Mouse (Mus musculus) spleen, embryonic (tissue): ENCODE measurements at regions not wholly inside any gene's neighbourhood (a gene's known extent, or its start where the extent isn't known, plus 50 kb on each side); places are given as distances from the start of the nearest gene placed in this dataset.

Source experiments
- CTCF ChIA-PET: fragments of 350-600 bp; sonication (Branson Sonifier 250); formaldehyde crosslinking; loops from one replicate; lab custom pipeline; 2022; lab: Charles Lee

DNA sequence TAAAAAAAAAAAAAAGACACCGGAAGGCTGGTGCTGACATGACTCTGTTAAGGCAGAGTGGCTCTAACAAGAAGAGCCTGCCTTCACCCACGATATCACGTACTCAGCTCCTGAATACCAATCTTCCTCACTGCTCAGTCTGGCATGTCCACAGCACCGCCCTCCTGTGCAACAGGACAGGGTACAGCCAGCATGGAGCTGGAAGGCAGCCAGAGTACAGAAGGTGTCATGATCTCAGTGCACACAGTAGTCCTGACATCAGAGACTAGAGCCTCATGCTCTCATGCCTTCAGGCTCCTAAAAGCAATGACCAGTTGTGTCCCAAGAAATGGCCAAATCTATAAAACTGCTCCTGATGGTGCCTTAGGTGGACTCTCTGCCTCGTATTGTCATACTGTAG lies 229.7 kb upstream of the Zdhhc25 start:
- CTCF ChIA-PET: no interaction called here

DNA sequence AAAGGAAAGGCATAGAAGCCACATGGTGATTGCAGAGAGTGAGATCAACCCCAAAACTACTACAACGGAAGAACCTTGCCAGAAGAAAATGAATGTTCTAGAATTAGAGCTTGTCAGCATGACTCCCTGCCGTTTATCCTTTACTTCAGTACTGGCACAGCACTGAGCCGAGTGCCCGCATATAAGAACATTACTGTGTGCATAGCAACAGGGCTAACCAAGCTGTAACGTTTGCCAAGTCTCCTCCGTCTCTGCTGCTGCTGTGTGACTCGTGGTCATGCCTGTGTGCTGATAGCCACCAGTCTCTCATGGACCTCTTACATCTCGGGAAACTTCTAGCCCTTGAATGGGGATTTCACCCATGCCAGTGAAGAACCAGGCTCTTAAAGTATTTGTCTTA lies 228.1 kb upstream of the Zdhhc25 start:
- CTCF ChIA-PET: no interaction called here

DNA sequence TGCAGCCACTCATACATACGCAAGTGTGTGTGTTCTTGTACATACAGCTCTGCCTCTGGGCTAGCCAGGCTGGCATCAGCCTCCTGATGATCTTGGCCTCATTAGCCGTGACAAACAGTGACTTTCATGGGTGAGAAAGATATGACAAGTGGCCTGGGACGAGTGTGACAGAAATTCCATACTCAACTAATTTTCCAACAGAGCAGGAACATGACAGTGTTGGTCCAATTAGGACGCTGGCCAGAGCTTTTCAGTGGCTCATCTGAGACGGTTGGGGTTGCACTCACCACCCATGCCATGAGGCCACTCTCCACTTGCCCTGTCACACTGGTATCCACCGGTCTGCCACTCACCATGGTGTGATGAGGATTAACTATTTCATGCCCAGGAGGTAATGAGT lies 226.2 kb upstream of the Zdhhc25 start:
- CTCF ChIA-PET: no interaction called here

DNA sequence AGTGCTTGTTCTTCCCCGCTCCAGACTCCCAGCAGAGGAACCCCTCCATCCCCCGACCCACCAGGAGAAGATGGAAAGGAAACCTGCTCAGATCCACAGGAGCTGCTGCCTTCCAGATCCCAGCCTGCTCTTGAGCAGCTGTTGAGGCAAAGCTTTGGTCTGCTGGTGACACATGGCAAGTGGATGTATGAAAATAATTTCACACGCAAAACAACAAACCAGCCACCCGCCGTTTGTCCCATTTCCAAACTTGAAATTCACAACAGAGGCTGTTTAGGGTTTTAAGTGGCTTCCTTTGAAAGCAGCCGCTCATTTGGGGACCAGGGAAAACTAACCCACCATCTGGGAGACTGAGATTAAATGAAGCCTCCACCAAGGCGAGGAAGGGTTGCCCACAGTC lies 220.8 kb upstream of the Zdhhc25 start:
- CTCF ChIA-PET: no interaction called here

DNA sequence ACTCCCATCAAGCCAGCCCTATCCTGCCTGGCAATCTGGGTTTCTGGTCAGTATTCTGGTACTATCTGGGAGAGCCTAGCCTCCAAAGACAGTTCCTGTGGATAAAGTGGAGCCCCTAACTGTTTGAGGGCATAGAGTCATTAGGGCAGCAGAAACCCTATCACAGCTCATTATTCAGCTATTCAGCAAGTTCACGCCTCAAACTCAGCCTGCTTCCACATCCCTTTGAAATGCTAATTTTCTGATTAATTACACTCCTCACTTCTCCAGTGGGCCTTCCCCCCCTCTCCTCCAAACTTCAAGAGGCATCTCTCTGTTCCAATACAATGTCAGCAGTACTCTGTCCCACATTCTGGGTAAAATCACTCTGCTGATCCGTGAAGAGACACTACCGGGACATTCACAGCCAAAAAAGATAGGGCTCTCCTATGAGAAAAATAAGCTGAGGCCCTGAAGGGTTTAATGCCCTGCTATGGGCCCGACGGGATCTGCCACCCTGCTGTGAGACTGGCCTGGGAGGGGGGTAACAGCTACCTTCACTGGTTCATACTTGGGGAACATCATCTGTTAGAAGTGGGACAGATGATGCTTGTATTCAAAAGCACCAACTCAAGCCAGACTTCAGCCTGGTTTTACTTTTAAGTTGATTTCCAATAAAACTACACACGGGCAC lies 220.0 kb upstream of the Zdhhc25 start:
- CTCF ChIA-PET: no interaction called here

DNA sequence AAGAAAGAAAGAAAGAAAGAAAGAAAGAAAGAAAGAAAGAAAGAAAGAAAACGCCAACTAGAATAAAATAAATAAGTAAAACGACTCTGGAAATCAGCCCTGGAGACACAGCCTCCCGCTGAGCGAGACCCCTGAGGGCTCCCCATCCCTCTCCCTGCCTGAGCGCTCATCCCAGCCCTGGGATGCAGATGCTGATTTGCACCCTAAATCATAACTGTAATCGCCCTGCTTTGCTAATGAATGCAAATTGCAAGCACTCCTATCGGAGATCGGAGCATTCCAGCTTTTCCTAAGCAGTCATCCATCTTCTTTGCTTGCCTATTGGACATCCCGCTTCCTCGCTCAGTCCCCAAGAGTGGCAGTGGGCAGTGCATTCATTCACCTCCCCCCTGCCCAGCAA lies 218.7 kb upstream of the Zdhhc25 start:
- CTCF ChIA-PET: no interaction called here

DNA sequence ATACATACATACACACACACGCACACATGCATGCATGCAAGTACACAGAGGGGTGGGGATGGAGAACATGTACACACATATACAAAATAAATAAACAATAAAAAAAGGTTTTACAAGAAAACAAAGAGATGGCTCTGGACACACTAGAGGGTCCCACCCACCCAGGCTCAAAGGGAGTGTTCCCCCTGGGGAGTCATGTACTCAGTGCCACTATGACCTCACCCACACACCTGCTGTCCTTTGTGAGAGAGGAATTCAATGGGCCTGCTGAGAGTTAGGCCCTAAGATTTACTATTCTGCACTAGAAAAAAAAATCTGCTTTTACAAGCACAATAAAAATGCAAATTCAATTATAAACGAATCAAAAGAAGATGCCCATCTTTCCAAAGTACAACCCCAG lies 214.2 kb upstream of the Zdhhc25 start:
- CTCF ChIA-PET: no interaction called here

DNA sequence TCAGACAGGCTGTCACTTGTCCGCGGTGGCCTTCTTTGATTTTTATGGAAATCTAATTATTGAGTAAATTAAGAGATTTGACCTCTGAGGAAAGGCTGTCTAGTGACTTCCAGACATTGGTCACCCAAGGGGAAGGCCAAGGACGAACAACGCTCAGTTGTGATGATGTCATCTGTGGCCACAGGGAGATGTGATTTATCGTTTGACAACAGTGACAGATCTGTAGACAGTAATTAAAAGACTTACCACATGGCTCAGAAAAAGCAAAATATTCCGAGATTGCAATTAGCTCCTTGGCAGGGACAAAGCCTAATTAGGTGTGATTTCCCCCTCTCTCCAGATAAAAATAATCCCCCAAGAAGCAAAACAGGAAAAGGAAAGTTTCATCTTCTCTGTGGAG lies 213.4 kb upstream of the Zdhhc25 start:
- CTCF ChIA-PET: no interaction called here

DNA sequence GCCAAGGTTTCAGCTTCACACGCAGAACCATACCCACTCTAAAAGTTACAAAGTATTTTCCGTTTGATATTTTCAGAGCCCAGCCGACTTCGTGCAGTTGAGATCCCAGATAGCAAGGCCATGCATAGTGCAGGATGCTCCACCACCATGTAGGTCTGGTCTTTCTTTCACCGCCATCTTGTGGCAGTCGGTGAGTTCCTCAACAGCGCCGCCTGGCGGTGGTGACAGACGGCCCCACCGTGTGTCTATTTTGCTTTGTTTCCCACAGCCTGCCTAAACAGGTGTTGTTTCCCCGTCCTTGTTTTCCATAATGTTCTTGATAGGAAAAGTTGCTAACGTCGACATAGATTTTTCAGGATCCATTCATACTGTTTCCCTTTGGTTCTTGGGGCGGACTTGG lies 208.3 kb upstream of the Zdhhc25 start:
- CTCF ChIA-PET: no interaction called here

DNA sequence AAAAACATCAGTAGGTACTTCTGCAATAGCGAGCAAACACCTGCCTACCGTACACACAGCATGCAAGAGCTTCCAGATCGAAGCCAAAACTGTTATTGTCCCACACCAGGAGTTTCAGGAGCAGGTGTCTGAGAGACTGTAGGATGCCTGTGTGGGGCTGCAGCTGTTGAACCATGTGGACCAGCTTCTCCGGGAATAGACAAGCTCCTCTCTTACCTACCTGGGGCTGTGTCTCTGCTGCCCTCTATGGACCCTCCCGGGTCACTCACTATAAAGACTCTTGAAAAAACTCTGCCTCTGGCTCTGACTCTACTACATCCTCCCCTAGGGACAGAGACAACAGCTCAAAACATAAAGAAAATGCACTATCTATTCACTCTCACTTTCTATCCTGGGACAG lies 201.0 kb upstream of the Zdhhc25 start:
- CTCF ChIA-PET: no interaction called here

DNA sequence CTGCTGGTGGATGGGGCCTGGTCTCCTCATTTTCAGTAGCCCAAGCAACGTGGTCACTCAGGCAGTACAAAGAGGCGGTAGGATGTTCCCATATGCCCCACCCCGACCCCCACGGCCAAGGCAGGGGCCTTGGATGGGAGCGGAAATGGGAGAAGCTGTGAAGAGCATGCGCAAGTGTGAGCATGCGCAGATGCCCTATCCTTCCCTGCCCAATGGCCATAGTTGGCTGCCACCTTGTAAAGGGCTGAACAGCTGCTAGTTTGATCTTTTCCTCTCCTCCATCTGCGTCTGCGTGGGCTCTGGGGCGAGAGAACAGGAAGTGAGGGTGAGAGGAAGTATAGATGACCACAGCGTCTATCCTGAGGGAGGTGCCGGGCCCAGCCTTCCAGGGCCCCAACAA lies 200.1 kb upstream of the Zdhhc25 start:
- CTCF ChIA-PET: no interaction called here

DNA sequence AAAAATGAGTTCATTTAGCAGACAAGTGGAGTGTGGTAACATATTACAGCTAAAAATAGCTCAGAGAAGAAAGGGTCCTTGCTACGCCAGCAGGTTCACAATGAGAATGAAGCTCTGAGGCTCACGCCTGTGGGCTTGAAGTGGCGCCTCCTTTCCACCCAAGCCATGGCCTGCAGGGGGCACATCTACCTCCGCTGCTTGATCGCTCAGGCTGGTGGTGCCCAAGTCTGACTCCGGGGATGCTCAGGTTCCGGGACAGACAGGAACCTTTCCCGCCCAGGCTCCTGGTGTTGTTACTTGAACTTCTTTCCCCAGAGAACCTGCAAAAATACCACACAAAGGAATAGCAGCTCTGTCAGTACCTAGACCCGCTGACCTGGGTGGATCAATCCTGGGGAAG lies 199.3 kb upstream of the Zdhhc25 start:
- CTCF ChIA-PET: no interaction called here

DNA sequence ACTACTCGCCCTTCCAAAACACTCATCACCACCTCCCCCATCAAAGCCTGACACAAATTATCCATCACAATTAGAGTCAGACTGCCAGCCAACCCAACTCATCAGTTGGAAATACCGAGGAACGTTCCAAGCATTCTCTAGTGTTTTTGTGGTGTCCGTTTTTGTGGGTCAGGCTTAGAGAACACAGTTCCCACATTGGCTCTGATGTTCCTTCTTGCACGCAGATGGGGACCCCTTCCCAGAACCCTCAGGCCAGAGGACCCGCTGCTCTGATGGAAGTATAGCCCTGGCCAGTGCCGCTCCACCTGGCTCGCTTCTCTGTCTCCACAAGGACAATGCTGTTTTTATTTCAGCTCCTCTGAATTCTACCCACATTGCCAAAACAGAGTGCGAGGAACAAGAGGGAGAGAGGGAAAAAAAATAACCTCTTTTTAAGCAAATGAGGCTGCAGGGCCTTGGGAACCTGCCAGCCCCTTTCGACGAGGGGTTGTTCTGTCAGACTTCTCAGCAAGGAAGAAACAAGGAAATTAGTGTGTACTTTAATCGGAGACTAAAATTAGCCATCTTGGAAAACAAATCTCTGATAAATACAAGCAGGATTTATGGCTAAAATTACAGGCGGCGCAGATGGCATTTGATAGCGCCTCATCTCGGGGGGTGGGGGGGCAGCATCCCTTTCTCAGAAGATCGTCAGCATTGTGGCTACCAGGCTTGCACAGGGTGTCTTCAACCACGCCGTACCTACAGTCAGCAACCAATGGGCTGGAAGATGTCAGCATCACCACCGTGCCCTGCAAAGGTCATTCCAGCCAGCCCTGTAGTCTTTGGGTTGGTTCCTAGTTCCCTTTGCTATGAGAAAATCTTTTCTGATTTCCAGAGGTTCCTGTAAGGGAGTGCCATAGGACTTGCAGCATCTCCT lies 191.4 kb upstream of the Zdhhc25 start:
- CTCF ChIA-PET: no interaction called here

DNA sequence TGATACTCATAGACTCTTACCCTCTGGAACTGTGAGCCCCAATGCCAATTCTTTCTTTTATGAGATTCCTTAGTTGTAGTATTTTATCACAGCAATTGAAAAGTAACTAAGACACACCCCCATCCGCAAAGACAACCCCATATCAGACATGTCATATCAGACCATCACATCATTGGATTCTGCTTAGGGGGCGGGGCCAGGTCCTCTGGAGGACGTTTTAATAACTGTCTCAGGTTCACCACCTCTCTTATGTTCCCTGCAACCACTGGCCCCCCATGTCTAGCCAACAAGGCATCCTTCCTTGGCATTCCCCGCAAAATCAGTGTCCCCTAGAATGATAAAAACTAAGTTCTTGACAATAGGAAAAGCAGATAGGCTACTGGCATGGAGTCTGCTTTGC lies 185.9 kb upstream of the Zdhhc25 start:
- CTCF ChIA-PET: no interaction called here

DNA sequence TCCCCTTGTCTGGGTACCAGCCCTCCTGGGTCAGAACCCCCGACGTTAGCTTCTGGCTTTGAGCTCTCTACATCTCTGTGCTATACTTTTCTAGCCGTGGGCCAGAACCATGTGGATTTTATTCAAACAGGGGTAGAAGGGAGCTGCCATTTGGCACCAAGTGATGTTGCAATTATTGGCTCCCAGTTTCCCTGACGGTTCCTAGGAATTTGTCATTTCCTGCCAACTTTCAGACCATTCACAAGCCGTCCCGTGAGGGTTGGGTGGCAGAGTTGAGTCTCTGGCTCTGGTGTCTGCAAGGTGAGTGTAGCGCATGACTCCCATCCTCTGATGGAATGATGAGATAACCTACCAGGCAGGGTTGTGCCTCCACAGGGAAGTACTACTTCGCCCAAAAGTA lies 181.2 kb upstream of the Zdhhc25 start:
- CTCF ChIA-PET: no interaction called here

DNA sequence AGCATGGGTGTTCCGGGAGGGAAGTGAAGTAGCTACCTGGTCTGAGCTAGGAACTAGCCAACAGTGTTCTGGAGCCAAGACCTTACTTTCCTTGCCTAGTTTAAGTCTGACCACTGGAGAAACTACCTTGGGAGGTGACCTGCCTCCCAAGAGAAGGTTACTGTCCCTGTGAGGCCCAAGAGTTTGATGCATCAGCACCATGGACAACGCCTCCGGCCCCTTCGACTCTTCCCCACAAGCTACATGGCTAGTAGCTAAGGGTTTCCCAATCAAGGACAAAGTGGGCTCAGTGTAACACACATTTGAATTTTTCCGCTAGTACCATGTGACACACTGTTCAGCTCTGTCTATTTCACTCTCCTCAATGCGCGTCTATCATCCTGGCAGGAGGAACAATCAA lies 171.7 kb upstream of the Zdhhc25 start:
- CTCF ChIA-PET: no interaction called here

DNA sequence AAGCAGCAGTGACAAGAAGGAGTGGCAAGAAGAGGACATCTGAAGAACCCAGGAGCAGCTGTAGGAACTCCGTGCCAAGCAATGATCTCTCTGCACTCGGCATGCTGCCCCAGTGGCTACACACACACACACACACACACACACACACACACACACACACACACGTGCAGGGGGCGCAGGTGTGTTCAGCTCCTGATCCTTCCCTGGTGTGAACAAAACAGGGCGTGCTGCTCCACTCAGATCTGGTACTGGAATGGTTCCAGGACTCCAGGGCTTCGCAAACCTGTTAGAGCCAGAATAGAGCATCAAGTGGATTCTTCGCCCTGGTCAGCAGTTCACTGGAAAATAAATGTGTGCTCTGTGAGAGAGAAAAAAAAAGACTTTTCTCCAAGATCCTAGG lies 169.2 kb upstream of the Zdhhc25 start:
- CTCF ChIA-PET: no interaction called here

DNA sequence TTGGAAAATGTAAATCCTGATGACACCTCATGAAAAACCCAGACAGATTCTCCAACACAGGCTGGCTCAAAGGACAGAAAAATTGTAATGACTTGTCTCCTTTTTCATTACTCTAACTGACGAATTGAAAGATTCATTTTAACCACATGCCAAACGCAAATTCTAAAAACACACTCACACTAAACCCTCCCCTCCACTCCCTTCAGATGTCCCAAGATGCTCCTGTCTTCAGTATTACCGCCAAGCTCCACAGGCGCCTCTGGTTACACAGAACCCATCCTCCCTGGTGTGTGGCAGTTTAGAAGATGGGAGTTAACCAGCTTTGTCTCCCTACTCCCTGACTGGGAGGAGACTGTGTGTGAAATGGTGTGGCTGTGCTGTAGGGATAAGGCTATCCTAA lies 151.8 kb upstream of the Zdhhc25 start:
- CTCF ChIA-PET: no interaction called here

DNA sequence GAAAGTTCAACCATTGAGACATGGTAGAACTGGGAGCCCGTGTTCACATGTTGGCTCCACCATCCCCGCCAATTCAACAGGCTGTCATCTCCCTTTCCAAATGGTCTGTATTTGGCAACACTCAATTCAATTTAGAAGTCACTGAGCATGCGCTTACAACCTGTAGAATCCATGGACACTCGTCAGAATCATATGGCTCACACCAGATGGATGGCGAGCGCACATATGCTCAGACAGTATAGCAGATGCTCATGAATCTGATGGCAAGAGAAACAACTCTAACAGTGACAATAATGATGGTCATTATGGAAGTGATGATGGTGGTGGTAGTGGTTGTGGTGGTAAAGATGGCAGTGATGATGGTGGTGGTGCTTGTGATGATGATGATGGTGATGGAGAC lies 148.9 kb upstream of the Zdhhc25 start:
- CTCF ChIA-PET: no interaction called here

DNA sequence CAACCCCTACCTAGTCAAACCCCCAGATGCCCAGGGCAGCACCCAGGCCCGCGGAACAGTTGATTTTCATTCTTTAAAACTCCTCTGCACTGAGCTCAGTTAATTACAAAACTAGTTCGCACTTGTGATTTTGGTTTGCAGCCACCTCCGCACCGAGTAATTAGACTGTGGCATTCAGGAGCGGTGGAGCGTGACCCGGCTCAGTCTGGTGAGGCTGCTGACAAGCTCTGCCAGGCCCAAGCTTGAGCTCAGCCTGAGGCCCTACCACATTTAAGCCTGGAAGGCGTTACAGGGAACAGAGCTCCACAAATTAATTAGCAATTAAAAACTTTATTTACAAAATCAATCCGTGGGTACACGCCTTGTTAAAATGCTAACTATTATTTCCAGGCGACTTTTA lies 132.0 kb upstream of the Zdhhc25 start:
- CTCF ChIA-PET: no interaction called here

DNA sequence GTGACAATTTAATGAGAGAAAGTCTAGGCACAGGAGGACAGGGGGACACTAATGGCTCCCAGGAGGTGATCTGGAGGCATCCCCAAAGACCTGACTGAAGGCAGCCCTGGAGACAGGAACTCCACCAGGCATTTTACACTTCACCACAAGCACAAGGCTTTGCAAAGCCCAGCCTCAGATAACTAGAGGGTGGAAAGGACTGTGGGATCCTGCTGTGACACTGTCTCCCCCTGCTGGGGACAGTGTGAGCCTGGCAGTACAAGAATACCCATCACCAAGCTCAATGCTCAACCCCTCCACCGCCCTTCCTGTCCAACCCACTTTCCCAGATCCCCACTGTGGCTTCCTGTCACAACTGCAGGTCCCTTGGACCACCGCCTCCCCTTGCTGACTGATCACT lies 131.3 kb upstream of the Zdhhc25 start:
- CTCF ChIA-PET: no interaction called here

DNA sequence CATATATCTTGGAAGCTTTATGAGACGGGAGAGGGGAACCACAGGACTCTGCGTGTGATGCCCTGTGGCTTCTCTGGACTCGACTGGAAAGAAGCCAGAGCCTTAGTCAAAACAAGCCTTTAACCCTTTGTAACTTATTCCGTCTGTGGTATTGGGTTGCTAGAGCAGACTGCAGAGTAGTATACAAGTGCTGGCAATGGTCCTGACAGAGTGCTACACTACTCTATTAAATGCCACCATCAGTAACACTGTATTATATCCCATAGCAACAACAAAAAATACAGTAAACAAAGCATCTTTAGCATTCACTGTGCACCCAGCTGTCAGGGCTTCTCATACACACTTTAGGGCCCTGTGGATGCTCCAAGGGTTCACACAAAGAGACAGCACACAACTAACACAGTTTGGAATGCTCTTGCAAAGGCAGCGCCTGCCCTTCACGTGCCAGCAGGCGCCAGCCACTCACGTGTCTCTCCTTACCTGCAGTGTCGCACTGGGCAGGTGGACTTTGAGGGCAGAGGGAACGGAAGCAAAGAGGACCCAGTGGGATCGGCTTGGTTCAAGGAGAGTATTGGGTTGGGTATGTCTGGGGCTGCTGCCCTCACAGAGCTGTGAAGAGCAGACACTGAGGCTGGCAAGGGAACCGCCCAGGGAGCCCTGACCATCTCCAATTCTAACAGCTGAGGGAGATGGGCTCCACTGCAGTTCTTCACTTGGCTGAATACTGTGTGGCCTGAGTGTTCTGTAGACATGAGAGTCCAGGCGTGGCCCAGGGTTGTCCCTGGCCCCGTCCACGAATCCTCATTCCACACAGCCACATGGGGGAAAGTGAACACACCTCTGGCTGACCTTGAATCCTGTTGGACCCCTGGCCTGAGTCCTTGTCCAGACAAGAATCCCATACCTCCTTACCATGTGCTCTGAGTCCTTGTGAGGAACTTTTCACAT lies 130.3 kb upstream of the Zdhhc25 start:
- CTCF ChIA-PET: no interaction called here
